Mouse (Mus musculus): Measurements from ENCODE around the gene Prkcd. TPM values are rescaled to one million over a fixed set of nuclear protein-coding genes. Genes with fewer than 3 reads are reported as not detected.

Gene Prkcd
- polyA plus RNA-seq, 1 experiment = 187 TPM

DNA sequence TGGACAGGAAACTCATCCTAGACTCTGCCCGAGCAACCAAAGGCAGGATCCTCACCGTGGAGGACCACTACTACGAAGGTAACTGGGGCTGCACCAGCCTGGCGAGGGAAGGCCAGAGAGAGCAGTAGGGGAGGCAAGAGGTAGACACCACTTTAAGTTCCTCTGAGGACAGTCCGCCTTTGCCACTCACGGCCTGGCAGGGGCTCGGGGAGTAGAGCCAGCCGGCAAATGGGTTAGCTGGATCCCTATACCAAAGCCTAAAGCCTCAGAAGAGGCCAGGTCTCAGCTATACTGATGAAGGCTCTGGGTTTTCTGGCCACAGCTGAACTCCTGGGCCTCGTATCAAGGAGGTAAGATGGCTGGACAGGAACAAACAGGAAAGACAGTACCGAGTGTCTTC is 53.8 kb downstream of the Prkcd start:
- H3K4me1 ChIP-seq (ENCODE audit: control insufficient read depth, insufficient read depth, insufficient read length) = no peaks in the 10 kb centered on the region
- 88% methylated on average over 10 of the region's 10 CpGs for WGBS
- H3K27me3 ChIP-seq (ENCODE audit: control insufficient read depth, insufficient read depth, low read length) = no peaks in the 10 kb centered on the region
- no peak for DNase-seq (ENCODE audit: low read depth in 1 of 2, low spot score in 2 of 2)
- no peak overlapping the region for H3K4me3 ChIP-seq (ENCODE audit: extremely low read depth, insufficient read depth, insufficient read length)
- no peak for TF ChIP-seq POLR2A (IDR thresholded peaks at IDR 0.05; ENCODE audit: low read depth, low read length)
- no peak for TF ChIP-seq CTCF (IDR thresholded peaks at IDR 0.05; ENCODE audit: extremely low read depth, insufficient read depth, insufficient read length, insufficient replicate concordance)
- H3K36me3 ChIP-seq (ENCODE audit: control insufficient read depth, insufficient read depth, low read length) = peaks cover 41% of the 10 kb centered on the region
- no peak overlapping the region for H3K27ac ChIP-seq (ENCODE audit: insufficient read depth, low read length)

DNA sequence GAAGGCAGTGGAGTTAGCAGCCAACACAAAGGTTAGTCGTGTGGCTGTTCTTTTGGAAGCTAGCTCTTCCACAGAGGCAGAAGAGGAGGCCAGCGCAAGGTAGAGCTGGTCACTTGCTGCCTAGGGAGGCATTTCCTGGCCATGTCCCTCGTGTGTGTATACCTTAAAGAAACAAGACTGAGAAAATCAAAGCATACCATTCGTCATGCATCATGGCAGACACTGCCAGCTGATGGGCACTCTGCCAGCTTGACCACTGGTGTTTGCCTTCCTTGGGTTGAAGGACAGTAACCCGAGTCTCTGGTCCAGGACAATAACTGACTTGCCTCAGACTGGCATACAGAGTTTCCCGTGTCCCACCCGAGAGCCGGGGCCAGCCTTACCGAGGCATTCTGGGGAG is 55.7 kb downstream of the Prkcd start:
- 91% methylated on average over 9 of the region's 9 CpGs for WGBS
- no peak for DNase-seq (ENCODE audit: low read depth in 1 of 2, low spot score in 2 of 2)
- Histone ChIP-seq H3K4me3 (ENCODE audit: extremely low read depth, insufficient read depth, insufficient read length) (no peak overlapping the region), H3K4me1 (ENCODE audit: control insufficient read depth, insufficient read depth, insufficient read length) (no peaks in the 10 kb centered on the region), H3K27me3 (ENCODE audit: control insufficient read depth, insufficient read depth, low read length) (no peaks in the 10 kb centered on the region), H3K27ac (ENCODE audit: insufficient read depth, low read length) (no peak overlapping the region), H3K36me3 (ENCODE audit: control insufficient read depth, insufficient read depth, low read length) (peaks cover 58% of the 10 kb centered on the region)
- TF ChIP-seq POLR2A (IDR thresholded peaks at IDR 0.05; ENCODE audit: low read depth, low read length) = no peak

DNA sequence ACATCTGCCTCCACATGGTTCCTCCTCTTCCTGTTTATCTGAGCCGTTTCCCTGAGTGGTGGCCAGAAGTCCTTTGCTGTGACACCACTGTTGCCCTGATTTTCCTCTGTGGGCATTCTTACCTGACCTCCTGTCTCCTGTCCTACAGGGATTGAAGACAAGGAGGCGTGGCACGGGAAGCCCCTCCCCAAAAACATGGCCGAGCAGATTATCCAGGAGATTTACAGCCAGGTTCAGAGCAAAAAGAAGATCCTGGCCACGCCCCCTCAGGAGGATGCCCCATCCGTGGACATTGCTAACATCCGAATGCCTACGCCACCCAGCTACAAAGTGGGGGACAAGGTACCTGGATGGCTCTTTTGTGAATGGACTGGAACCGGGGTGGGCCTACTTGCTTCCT is 58.0 kb downstream of the Prkcd start:
- no peak overlapping the region for H3K4me3 ChIP-seq (ENCODE audit: extremely low read depth, insufficient read depth, insufficient read length)

DNA sequence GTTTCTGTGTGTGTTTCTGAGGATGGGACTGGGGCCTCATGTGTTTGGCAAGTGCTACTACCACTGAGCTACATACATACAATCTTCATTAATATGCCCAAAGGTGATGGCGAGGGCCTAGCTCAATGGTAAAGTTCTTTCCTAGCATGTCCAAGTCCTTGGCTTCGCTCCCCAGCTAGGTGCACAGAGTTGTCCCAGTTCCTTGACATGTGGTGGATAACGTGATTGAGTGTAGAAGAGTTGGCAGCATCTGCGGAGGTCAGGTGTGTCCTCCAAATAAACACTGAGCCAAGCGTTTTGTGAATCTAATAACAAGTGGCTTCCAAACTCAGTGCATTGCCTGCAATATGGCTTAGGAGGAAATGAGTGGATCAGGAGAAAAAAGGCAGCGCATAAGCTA is 59.7 kb downstream of the Prkcd start:
- TF ChIP-seq CTCF (IDR thresholded peaks at IDR 0.05; ENCODE audit: extremely low read depth, insufficient read depth, insufficient read length, insufficient replicate concordance) (no peak), POLR2A (IDR thresholded peaks at IDR 0.05; ENCODE audit: low read depth, low read length) (no peak)
- DNase-seq (ENCODE audit: low read depth in 1 of 2, low spot score in 2 of 2) = no peak
- Histone ChIP-seq H3K4me1 (ENCODE audit: control insufficient read depth, insufficient read depth, insufficient read length) (no peaks in the 10 kb centered on the region), H3K27ac (ENCODE audit: insufficient read depth, low read length) (no peak overlapping the region), H3K36me3 (ENCODE audit: control insufficient read depth, insufficient read depth, low read length) (peaks cover 58% of the 10 kb centered on the region), H3K4me3 (ENCODE audit: extremely low read depth, insufficient read depth, insufficient read length) (no peak overlapping the region), H3K27me3 (ENCODE audit: control insufficient read depth, insufficient read depth, low read length) (no peaks in the 10 kb centered on the region)
- WGBS = 94% methylated on average over 6 of the region's 6 CpGs

More for the DNA sequence above, 58.0 kb downstream of the Prkcd start:
- Histone ChIP-seq H3K27ac (ENCODE audit: insufficient read depth, low read length) (no peak overlapping the region), H3K27me3 (ENCODE audit: control insufficient read depth, insufficient read depth, low read length) (no peaks in the 10 kb centered on the region), H3K4me1 (ENCODE audit: control insufficient read depth, insufficient read depth, insufficient read length) (no peaks in the 10 kb centered on the region), H3K36me3 (ENCODE audit: control insufficient read depth, insufficient read depth, low read length) (peaks cover 66% of the 10 kb centered on the region)
- TF ChIP-seq POLR2A (IDR thresholded peaks at IDR 0.05; ENCODE audit: low read depth, low read length) (no peak), CTCF (IDR thresholded peaks at IDR 0.05; ENCODE audit: extremely low read depth, insufficient read depth, insufficient read length, insufficient replicate concordance) (no peak)
- no peak for DNase-seq (ENCODE audit: low read depth in 1 of 2, low spot score in 2 of 2)
- WGBS = 86% methylated on average over 9 of the region's 9 CpGs

DNA sequence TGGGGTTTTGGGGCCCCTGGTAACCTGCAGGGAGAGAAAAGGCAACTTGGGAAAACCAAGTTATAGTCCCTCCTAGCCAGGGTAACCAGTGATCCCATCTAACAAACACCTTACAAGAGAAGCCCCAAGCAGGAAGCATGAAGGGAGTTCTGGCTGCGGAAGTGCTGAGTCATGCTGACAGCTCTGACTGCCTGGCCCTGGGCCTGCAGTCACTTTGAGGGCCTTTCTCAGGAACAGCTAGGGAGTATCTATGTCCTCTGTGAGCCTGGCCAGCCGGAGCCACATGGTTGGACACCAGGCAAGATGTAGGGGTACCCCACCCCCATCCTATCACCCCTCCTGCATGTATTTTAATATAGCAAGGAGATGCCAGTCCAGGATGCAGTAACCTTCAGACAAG is 61.6 kb downstream of the Prkcd start:
- no peak for DNase-seq (ENCODE audit: low read depth in 1 of 2, low spot score in 2 of 2)
- Histone ChIP-seq H3K27ac (ENCODE audit: insufficient read depth, low read length) (no peak overlapping the region), H3K27me3 (ENCODE audit: control insufficient read depth, insufficient read depth, low read length) (no peaks in the 10 kb centered on the region), H3K36me3 (ENCODE audit: control insufficient read depth, insufficient read depth, low read length) (peaks cover 59% of the 10 kb centered on the region), H3K4me3 (ENCODE audit: extremely low read depth, insufficient read depth, insufficient read length) (no peak overlapping the region), H3K4me1 (ENCODE audit: control insufficient read depth, insufficient read depth, insufficient read length) (no peaks in the 10 kb centered on the region)
- 52% methylated on average over 2 of the region's 2 CpGs for WGBS
- no peak for TF ChIP-seq POLR2A (IDR thresholded peaks at IDR 0.05; ENCODE audit: low read depth, low read length)
- TF ChIP-seq CTCF (IDR thresholded peaks at IDR 0.05; ENCODE audit: extremely low read depth, insufficient read depth, insufficient read length, insufficient replicate concordance) = no peak

DNA sequence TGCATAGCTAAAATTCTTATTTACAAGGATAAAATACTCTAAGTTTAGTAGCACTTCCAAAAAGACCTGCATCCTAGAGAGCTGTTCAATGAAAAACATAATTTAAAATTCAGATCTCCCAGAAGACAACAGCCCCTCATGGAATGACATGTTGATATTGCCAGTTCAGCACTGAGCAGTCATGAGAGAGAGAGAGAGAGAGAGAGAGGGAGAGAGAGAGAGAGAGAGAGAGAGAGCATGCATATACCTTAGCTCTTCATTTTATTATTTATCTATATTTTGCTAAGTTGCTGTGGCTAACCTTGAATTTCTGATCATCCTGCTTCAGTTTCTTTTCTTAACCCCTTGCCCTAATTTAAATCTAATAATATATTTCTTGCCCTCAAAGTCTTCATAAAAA is 63.7 kb downstream of the Prkcd start:
- no peak for TF ChIP-seq CTCF (IDR thresholded peaks at IDR 0.05; ENCODE audit: extremely low read depth, insufficient read depth, insufficient read length, insufficient replicate concordance)
- no peak for TF ChIP-seq POLR2A (IDR thresholded peaks at IDR 0.05; ENCODE audit: low read depth, low read length)
- no peak for DNase-seq (ENCODE audit: low read depth in 1 of 2, low spot score in 2 of 2)
- Histone ChIP-seq H3K27me3 (ENCODE audit: control insufficient read depth, insufficient read depth, low read length) (no peaks in the 10 kb centered on the region), H3K4me3 (ENCODE audit: extremely low read depth, insufficient read depth, insufficient read length) (no peak overlapping the region), H3K4me1 (ENCODE audit: control insufficient read depth, insufficient read depth, insufficient read length) (no peaks in the 10 kb centered on the region), H3K27ac (ENCODE audit: insufficient read depth, low read length) (no peak overlapping the region), H3K36me3 (ENCODE audit: control insufficient read depth, insufficient read depth, low read length) (peaks cover 55% of the 10 kb centered on the region)

DNA sequence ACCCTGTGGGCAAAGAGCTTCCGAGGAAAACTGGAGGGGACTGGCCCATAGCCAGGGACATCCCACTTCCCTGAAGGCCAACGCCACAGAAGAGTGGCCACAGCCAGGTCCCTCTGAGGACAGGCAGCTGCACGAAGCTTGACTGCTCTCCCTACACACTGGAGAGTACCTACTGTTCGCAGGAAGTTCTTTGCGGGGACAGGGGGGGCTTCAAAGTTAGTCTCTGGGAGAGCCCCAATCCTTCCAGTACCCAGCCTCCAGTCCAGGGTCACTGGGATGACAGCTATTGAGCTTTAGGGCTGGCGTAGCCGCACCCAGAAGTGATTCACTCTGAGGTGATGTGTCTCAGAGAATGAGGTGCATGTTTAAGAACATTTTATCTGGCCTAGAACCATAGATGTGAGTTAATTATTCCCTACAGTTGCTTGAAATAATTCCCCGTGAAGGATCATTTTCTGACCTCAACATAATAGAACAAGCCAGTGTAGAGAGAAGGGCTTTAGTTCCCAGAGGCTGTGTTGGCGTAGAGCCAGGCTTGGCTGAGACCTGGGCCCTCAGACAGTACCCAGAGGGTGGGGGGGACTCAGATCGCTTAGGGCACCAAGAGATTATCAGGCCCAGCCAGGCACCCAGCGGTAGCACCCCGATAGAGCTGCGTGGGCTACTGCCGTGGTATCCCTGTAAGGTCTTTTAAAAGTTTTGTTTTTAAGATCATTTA is 64.4 kb downstream of the Prkcd start:
- Histone ChIP-seq H3K4me3 (ENCODE audit: extremely low read depth, insufficient read depth, insufficient read length) (no peak overlapping the region), H3K27me3 (ENCODE audit: control insufficient read depth, insufficient read depth, low read length) (no peaks in the 10 kb centered on the region), H3K27ac (ENCODE audit: insufficient read depth, low read length) (no peak overlapping the region), H3K4me1 (ENCODE audit: control insufficient read depth, insufficient read depth, insufficient read length) (no peaks in the 10 kb centered on the region), H3K36me3 (ENCODE audit: control insufficient read depth, insufficient read depth, low read length) (peaks cover 51% of the 10 kb centered on the region)
- DNase-seq (ENCODE audit: low read depth in 1 of 2, low spot score in 2 of 2) = no peak
- WGBS = 87% methylated on average over 14 of the region's 14 CpGs
- no peak for TF ChIP-seq POLR2A (IDR thresholded peaks at IDR 0.05; ENCODE audit: low read depth, low read length)
- TF ChIP-seq CTCF (IDR thresholded peaks at IDR 0.05; ENCODE audit: extremely low read depth, insufficient read depth, insufficient read length, insufficient replicate concordance) = no peak

Data from spleen, adult 2 months (tissue).